Mouse (Mus musculus): ENCODE data around the gene Napsa. TPM values are rescaled to one million over a fixed set of nuclear protein-coding genes. Genes with fewer than 3 reads are reported as not detected.

Napsa gene
- total RNA-seq, 1 experiment from 2014 or later: 2.0 TPM

DNA sequence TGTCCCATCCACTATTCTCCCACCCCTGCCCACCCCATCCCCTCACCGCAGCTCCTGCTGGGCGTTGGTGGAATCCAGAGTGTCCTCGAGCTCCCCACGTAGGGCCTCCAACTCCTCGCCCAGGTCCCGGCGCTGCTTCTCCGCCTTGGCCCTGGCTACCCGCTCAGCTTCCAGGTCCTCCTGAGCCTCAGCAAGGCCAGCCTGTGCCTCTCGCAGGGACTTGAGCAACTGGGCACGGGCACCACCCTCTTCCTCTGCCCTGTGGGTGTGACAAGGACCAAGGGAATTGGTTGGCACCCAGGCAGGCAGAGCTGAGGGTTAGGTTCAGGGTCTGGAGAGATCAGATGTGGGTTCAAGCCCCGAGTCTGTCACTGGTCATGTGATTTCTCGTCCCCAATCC lies 54.8 kb downstream of the Napsa start:
- no peak for DNase-seq

DNA sequence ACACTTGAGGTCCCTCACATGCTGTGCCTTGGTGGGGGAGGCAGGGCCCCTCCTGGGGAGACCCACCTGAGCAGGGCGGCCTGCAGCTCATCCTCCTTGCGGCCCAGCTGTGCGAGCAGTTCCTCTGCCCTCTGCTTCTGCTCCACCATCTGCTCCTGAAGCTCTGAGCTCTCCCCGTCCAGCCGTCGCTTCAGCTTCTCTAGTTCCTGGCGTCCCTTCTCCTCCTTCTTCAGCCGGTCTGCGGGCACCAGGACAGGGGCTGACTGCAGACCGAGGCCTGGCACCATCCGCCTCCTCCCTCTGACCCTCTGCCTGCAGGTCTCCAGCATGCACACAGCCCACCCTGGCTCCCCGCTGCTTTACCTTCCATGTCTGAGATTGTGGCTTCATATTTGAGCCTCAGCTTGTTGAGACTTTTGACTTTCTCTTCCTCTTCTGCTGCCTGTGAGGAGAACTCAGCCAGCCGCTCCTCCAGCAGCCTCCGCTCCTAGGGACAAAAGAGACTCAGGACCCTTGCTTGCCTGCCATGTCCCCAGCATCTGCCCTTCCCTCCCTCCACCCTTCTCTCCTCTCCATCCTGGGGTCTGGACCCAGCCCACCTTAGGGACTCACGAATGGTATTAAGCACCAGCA lies 56.3 kb downstream of the Napsa start:
- DNase-seq: no peak

DNA sequence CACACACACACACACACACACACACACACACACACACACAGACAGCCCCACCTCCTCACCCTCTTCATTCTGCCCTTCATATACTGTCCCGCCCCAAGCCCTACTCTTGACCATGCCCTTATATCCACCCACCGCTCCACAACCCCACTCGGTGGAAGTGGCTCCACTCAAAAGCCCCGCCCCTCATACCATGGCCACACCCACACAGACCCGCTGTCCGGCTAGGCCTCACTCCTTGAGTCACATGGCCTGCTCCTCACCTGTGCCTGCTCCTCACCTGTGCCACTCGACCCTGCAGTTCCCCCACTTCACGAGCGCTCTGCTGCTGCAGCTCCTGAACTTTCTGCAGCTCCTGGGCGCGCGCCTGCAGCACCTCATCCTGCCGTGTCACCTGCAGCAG lies 58.3 kb downstream of the Napsa start:
- no peak for DNase-seq

DNA sequence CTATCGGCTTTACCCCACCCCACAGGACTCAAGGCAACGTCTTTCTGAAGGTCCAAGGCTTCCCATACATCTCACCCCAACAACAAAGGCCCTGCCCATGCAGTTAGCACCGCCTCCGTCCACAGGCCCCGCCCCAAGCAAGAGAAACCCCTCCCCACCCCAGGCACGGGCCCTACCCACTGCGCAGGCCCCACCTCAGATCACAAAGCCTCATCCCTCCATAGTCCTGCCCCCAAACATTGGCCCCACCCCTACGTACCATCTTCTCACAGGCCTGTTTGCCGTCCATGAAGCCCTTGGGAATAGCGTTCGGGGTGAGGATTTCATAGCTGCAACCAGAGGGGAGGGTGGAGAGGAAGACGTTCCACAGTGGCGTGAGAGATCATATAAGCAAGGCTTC lies 60.5 kb downstream of the Napsa start:
- DNase-seq: no peak

DNA sequence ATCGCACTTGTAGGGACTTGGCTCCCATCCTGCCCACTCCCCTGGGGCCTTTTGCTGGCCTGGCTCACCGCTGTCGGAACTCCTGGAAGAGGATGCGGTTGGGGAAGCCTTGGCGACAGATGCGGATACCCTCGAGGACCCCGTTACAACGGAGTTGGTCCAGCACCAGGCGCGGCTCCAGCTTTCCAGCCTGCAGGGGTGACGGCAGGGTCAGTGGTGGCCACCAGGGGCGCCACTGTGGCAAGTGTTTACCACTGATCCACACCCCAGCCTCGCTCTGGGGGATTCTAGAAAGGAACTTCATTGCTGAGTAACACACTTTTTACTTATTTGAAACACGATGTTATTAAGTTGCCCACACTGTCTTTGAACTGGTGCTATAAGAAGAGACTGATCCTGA lies 61.2 kb downstream of the Napsa start:
- peak; percentile 48 for DNase-seq

Small RNA genes lying within 50 kb of the gene (microRNA-seq; reads per million reads assigned to microRNA genes)
- gene Mir7053: 0 reads per million in 2 experiments

Other genes starting within 250 kb of the Napsa start
- gene Syt3, start 188.3 kb upstream of the Napsa start, total RNA-seq (2021): 2.6 and 3.9 TPM in 2 replicates
- 0.59 and 0.71 TPM in 2 replicates for gene 1700008O03Rik, start 186.6 kb upstream of the Napsa start, total RNA-seq (2021)
- gene Lrrc4b, start 143.4 kb upstream of the Napsa start, total RNA-seq (2021): 6.1 and 7.7 TPM in 2 replicates
- gene Aspdh, start 107.0 kb upstream of the Napsa start, total RNA-seq (2021): 0.75 and 13.0 TPM in 2 replicates
- 45.9 and 51.2 TPM in 2 replicates for gene Josd2, start 104.4 kb upstream of the Napsa start, total RNA-seq (2021)
- gene Emc10, start 75.9 kb upstream of the Napsa start, total RNA-seq (2021): 81.5 and 85.9 TPM in 2 replicates
- gene Fam71e1, start 75.8 kb upstream of the Napsa start, total RNA-seq (2021): 7.8 and 10.9 TPM in 2 replicates
- 0.26 and 0.38 TPM in 2 replicates for gene Mybpc2, start 47.7 kb upstream of the Napsa start, total RNA-seq (2021)
- 3.4 and 15.4 TPM in 2 replicates for gene Spib, start 40.3 kb upstream of the Napsa start, total RNA-seq (2021)
- 17.5 and 28.0 TPM in 2 replicates for gene Pold1, start 23.5 kb upstream of the Napsa start, total RNA-seq (2021)
- gene Nr1h2, start 18.4 kb upstream of the Napsa start, total RNA-seq (2021): 105 and 114 TPM in 2 replicates
- gene Kcnc3, start 18.3 kb downstream of the Napsa start, total RNA-seq (2021): 5.5 and 6.8 TPM in 2 replicates
- 3.9 and 5.1 TPM in 2 replicates for gene Myh14, start 98.5 kb downstream of the Napsa start, total RNA-seq (2021)
- not detected in 2 replicates for gene Izumo2, start 136.4 kb downstream of the Napsa start, total RNA-seq (2021)
- 34.3 and 52.4 TPM in 2 replicates for gene Vrk3, start 176.0 kb downstream of the Napsa start, total RNA-seq (2021)
- gene Zfp473, start 178.7 kb downstream of the Napsa start, total RNA-seq (2021): 0.79 and 1.3 TPM in 2 replicates
- 45.7 and 59.1 TPM in 2 replicates for gene Nup62, start 243.7 kb downstream of the Napsa start, total RNA-seq (2021)
- 2.0 and 13.8 TPM in 2 replicates for gene Il4i1, start 244.0 kb downstream of the Napsa start, total RNA-seq (2021)
- gene Atf5, start 244.3 kb downstream of the Napsa start, total RNA-seq (2021): 147 and 165 TPM in 2 replicates

Measured in adrenal gland, postnatal 14 days (tissue).